Mouse (Mus musculus): Measurements from ENCODE around the gene Rock2.
A peak's percentile ranks its signal among the peaks of the same experiment; 100 is the strongest.

Gene Rock2

DNA sequence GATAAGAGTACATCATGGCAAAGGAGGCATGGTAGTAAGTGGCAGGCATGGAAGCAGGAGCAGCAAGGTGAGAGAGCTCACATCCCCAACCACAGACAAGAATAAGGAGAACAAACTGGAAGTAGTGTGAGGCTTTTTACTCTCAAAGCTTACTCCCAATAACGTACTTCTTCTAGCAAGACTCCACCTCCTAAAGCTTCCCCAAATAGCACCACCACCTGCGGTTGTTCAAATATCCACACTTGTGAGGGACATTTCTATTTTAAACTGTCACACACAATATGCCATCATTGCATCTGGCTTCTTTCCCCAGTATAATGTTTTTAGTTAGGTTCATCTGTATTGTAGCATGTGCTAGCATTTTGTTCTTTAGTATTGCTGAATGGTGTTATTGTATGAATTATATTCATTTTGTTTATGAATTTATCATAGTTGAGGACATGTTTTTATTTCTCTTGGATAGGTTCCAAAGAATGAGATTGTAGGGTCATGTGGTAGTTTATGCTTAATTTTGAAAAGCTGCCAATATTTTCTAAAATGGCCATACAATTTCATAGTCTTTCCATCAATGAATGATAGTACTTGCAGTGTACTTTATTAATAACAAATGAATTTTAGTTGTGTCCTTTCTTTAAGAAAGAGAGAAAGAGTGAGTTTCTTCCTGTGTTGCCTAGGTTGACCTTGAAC lies 9.4 kb downstream of the Rock2 start:
- no peak for DNase-seq

DNA sequence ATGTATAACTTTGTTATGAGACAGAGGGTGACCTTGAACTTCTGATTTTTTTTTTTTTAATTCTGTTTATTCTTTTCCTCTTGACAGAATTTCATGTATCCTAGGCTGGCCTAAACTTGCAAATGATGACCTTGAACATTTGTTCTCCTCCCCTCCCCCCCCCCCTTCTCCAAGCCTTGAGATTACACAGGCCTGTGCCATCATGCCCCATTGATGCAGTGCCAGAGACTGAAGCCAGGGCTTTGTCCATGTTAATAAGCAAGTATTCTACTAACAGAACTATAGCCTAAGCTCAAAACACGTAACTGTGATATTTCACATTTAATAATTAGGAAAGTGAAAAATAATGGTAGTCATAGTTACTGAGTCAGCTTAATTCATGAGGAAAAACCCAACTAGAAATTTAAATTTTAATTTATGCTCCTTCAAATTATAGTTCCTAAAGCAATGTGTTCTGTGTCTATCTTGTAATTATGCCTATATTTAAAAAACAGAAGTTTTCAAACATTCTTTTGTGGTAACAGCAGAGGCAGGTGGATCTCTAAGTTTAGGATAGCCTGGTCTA lies 12.7 kb downstream of the Rock2 start:
- DNase-seq: no peak

DNA sequence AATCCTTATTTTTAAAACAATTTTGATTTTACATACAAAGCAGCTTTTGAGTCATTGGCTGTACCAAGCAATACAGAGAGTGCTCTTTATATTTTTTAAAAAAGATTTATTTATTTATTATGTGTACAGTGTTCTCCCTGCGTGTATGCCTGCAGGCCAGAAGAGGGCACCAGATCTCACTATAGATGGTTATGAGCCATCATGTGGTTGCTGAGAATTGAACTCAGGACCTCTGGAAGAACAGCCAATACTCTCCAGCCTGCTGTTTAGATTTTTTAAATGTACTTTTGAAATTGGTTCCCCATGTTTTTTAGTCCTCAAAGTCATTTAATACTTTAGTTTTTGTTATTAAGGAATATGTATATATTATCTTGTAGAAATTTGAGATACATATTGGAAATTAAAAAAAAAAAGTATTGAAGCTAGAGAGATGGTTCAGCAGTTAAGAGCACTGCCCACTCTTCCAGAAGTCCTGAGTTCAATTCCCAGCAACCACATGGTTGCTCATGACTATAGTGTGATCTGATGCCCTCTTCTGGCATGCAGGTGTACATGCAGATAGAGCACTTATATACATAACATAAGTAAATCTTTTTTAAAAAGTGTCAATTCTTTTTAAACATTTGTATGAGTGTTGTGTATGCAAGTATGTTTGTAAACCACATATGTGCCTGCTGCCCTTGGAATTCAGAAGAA lies 13.4 kb downstream of the Rock2 start:
- DNase-seq: no peak

DNA sequence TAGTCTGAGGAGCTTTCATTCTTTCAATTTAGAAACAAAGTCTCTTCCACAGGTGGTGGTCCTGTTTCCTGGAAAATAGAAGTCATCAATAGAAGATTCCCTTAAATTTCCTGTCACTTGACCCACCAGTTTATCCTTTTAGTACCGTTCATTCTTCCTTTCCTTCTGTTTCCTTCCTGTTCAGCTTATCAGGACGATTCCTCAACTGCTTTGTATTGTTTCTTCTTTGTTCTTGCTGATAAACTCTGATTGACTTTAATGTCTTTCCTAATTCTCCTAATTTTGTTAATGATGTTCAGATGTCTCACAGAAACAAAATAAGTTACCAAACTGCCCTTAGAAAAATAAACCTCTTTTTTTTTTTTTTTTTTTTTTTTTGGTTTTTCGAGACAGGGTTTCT lies 16.8 kb downstream of the Rock2 start:
- no peak for DNase-seq

DNA sequence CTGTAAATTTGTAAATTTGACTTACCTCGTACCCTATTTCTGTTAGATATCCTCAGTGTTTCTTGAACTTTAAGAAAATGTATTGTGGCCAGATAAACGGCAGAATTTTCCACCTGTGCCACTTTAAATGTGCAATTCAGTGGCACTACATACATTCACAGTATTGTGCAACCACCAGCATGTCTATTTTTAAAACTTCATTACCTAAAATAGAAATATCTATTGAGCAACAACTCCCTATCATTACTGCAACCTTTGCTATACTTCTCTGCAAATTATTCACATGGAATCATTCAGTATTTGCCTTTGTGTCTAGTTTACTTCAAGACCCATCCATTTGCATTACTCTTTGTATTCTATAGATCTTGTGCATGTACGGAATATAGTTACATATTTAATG lies 17.9 kb downstream of the Rock2 start:
- no peak for DNase-seq

DNA sequence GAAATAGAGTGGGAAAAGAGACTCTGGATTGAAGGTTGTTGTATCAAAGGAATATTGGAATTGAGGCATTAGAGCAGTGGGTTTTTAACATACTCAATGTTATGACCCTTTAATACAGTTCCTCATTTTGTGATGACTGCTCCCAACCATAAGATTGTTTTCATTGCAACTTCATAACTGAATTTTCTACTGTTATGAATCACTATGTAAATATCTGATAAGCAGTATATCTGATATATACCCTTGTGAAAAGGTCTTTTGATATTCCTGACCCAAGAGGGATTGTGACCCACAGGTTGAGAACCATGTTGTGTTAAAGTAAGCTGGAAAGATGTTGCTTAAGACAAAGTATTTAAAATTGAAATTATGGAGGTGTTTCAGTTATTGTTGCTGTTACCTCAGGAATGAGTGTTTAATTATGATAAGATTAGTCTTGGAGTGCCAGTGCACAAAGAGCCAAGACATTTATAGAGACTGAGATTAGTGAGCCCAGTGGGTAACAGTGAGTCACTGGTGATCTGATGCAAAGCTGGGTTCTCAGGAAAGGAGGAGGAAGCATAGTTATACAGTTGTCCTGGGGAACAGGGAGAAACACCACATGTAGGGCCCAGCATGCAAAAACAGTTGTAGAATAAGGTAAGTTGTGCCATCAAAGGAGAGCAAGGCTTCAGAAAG lies 25.6 kb downstream of the Rock2 start:
- no peak for DNase-seq

DNA sequence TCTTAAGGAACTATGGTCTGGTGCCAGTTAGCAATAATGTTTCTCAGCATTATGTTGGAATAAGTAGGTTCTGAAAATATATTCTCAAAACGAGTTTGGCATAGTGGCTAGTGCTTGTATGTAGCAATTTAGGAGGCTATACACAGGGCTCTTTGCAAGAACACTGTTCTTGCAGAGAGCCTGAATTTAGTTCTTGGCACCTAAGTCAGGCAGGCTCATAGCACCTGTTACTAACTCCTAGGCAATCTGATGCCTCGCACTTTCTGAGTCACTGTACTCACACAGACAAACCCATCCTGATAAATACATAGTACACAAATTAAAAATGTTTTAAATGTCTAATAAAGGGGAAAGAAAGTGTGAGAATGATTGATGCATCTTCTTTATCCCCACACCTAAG lies 33.2 kb downstream of the Rock2 start:
- no peak for DNase-seq

DNA sequence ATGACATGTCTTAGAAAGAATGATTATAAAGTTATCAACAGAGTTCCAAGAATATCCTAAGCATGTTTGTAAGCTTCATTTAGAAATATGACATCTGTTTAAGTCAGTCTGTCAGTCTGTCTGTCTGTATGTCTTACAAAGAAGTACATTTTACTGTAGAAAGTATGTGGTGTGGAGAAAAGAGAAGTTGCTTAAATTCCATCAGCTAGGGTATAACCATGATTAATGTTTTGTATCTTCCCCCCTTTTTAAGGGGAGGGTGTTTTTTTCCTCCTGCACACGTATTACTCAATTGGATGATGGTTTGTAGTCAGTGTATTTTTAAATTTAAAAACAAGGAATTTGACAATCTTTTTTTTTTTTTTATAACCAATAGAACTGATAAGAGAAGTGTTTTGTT lies 39.7 kb downstream of the Rock2 start:
- no peak for DNase-seq

DNA sequence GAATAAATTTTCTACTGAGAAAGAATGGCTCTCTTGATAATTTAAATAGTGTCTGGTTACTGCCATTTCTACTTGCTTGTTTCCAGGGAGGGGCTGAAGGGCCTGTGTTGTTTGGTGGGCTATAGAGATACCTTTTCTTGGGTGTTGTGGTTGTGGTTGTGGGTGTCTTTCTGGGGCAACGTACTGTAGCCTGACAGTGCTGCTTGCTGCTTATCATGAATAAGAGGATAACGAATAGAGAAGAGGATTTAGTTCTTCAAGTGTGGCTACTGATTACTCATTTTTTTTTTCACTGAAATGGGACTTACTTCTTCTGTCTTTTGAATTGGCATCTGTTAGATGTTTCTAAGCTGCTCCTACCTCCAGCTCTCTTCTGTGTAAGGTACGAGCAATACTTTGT lies 47.3 kb downstream of the Rock2 start:
- no peak for DNase-seq

DNA sequence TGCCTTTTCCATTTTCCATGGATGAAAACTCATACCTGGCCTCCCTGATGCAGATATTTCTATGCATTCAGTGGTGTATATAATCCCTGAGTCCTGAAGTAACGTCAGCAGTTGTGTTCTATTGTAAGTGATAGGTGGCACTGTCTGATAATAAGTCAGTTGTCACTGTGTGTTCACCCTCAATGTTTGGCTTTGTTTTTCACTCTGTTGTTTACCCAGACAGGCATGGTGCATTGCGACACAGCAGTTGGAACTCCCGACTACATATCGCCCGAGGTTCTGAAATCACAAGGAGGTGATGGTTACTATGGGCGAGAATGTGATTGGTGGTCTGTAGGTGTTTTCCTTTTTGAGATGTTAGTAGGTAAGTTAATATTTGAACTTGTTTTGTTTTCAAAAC lies 53.5 kb downstream of the Rock2 start:
- no peak for DNase-seq

DNA sequence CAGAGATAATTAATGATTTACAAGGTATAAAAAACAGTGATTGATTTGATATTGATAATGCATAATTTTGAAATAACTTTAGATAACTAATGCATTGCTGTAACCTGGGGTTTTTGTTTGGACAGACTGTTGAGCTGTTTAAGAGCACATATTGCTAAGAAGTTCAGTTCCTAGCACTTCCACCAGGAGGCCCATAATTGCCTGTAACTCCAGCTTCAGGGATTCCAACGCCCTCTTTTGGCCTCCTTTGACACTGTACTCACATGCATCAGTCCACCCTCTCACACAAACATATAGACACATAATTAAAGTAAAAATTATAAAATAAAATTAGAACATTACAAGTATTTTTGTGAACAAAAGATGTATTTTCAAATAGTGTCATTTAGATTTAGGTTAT lies 64.2 kb downstream of the Rock2 start:
- DNase-seq: peak in 1 of 2 experiments; percentile 11

DNA sequence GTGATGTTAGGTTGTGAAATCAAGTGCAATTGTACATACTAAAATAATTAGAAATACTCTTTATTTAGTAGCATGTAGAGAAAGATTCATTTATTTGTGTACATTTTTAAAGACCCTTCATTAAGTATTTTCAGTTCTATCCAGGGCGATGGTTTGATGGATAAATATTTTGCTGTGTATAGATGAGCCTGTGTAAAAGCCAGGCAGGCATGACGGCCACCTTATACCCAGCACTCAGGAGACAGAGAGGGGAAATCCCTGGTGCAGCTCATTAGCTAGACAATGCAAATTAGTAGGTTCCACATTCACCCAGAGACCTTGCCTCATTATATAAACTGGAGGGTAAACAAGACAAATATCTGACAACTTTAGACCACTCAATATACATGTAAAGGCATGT lies 68.7 kb downstream of the Rock2 start:
- DNase-seq: no peak

DNA sequence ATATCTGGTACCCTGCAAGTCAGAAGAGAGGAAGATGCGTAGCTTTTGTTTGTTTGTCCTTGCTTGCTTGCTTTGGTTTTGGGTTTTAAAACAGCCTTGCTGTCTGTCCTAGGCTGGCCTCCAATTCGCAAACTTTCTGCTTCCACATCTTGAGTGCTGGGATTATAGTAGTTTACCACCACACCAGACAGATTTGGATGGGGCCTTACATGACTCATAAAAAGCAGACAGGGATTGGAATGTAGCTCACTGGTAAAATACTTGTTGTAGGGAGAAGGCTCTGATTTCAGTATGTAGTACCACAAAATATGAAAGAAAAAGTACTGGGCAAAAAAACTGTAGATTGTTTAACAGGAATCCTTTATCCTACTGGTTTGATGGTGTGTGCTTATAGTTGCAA lies 72.1 kb downstream of the Rock2 start:
- DNase-seq: no peak

DNA sequence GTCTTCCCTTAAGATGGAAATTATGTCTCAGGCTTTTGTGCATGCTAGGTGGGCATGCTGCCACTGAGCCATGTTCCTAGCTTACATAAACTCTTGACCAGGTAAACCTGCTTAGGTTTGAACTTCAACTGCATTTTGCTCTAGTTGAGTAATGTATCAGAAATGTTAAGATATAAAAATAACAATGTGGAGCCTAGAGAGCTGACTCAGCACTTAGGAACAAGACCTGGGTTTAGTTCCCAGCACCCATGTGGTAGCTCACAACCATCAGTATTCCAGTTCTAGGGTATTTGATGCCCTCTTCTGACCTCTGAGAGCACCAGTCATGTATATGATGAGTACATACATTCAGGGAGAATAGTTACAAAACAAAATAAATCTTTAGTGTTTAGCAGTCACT lies 82.4 kb downstream of the Rock2 start:
- no peak for DNase-seq

DNA sequence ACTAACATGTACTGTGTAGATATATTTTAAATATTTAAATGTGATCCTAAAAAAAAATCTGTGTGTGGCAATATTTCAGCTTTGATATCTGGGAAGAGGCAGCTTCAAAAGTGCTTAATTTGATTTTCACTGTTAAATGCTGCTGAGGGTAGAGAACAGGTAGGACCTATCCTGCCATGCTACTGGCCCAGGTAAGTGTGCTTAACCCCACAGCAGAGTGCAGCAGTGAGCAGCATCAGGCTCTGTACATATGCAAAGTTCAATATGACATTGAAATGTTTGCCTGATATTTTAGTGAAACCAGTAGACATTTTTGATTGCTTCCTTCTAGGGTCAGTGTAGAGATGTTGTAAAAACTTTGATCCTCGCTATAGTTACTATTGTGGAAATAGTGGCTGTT lies 91.1 kb downstream of the Rock2 start:
- DNase-seq: no peak

DNA sequence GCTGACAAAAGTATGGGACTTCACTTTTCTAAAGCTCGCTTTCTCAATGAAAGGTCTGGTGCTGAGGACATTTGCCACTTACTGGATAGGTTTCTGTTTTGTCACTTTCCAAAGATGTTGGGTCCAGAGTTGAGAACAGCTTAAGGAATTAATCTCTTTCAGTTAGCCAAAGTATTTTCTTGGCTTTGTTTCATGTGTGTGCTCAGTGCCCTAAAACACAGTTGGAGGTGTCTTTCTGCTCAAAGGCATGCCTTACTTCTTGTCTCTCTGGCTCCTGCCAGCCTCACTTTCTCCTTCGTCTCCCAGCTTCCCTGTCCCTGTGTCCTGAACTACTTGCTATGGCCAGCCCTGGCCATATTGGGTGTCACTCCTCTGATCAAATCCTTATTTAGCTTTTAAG lies 96.7 kb downstream of the Rock2 start:
- no peak for DNase-seq

DNA sequence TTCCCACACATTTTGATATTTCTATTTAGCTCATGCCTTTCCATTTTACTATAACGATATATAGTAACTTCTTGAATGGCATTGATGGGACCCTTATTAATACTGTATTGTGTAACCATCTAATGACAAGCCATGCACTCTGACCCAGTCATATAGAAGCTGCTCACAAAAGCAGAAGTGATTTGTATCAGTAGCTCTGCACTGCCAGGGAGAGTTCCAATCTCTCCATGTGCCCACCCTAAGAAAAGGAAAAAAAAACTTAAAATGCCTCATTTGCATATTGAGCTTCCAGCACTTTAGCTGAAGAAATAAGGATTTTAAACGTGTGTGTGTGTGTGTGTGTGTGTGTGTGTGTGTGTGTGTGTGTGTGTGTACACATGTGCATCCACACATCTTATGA lies 97.7 kb downstream of the Rock2 start:
- no peak for DNase-seq

DNA sequence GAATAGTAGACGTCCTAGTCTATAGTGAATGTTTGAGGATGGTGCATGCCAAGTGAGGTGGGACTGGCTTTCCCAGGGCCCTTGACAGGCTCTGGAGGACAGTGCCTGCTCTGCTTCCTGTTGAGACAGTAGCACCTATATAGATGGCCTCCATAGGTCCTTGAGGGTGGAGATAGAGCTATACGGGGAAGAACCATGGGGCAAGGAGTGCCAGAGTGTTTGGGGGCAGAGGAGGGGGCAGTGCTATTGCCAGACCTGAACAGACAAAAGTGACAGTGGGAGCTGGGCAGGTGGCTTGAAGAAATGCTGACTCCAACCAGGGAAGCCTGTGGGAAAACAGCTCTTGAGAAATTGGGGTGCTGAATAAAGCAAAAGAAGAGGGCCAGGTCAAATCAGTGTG lies 99.6 kb downstream of the Rock2 start:
- no peak for DNase-seq

DNA sequence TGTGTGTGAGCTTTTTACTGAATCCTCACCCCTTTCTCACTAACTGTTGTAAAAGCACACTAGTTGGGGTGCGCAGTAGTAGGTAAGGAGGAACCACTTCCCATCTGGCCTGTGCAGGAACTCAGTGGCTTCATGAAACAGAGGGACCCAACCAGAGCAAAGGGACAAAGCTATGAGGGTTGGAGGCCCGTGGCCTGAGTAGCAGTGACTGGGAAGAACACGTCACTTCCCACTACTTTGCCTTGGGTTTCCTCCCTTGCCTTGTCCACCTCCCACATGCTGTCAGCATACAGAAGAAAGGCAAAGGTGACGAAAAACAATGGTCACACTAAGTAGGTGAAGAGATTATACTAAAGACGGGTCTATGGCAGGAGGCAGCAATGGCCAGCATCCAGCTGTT lies 101.6 kb downstream of the Rock2 start:
- DNase-seq: no peak

DNA sequence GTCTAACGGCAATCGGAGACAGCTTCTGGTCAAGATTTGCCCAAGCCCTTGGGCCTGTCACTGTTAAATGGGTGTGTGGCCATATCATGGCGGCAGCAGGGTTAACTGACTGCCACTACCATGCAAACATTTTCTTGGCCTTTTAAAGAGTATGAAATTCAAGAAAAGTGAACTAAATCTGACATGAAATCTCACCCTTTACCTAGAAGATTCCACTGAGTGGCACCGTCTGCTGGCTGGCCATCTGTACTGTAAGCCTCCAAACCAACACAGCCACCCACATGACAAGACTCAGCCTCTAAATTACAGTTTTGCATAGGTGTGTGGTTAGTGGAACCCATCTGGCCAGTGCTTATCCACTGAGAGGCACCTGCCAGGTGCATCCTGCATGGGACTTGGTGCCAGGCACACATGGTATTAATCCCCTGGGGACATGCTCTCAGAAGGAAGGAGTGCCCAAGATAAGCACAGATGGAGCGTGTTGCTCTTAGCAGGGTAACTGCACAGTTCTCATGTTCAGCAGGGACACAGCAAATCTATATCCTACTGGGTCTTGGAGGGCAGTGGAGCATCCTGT lies 102.3 kb downstream of the Rock2 start:
- no peak for DNase-seq

DNA sequence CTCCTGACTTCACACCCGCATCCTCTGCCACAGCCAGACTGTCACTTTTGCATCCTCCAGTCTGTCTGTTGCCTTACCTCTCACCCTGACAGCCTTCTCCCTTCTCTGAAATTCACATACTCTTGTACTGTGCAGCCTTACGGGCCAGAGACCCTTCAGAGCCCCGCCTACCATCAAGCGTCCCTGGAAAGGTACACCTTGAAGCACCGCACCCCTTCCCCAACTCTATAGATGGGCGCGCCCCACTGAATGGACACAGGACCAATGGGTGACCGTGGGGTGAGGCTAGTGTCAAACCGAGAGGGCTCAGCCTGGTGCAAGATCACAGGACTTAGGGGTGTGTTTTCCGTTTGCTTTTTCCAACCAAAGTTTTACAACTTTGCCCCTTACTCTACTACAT lies 104.5 kb downstream of the Rock2 start:
- DNase-seq: no peak

DNA sequence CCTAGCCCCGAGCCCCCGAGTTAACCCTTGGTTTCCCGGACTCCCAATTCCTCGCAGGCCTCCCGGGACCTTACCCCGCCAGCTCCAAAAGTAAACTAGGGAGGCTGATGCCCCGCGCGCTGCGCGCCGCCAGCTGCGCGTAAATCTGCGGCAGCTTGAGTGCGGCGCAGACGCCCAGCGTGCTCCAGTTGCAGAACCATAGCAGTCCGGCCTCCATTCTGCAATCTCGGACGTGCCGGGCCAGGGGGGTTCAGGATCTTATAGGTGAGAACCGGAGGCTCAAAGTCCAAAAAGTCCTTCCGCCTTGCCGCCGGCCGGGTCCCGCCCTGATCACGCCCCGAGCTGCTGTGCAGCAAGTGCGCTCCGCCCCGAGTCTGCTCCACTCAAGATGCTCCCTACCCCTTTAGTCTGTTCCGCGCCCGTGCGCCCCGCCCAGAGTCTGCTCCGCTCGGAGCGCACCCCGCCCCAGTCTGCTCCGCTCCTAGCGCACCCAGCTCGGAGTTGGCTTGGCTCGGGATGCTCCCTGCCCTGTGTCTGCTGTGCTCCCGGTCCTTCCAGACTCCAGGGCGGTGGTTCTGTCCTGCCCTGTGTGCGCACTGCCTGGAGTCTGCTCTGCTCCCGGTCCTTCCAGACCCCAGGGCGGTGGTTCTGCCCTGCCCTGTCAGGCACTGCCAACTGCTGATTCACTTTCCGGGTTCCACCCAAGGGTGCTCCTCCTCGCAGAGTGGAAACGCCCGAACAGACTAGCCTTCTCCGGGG lies 105.2 kb downstream of the Rock2 start, which contains the start of gene Pqlc3:
TSS of gene Pqlc3 (minus strand) at position 670 of the 759 bp plus-strand sequence.
- DNase-seq: peak; percentile 73 to 81

DNA sequence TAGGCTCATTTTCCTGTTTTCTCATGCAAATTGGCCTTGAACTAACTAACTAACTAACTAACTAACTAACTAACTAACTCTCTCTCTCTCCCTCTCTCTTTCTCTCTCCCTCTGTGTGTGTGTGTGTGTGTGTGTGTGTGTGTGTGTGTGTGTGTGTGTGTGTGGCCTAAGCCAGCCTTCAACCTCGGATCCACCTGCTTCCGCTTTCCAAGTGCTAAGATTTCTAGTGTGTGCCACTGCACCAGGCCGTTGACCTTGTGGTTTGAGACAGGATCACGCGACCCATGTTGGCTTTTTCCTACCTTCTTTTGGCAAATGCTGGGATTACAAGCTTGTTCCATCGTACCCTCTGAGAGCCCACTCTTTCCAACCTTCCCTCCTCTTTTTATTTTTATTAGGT lies 105.9 kb downstream of the Rock2 start:
- no peak for DNase-seq
